Mouse (Mus musculus): ENCODE results near the gene Hnrnpa3. TPM values are rescaled to one million over a fixed set of nuclear protein-coding genes. Genes with fewer than 3 reads are reported as not detected.
"Not testable (repeated sequence)": the region's sequence is repeated elsewhere in the genome, so short reads cannot be mapped to it uniquely, and the experiment has no call there.

The Hnrnpa3 gene
- total RNA-seq, 1 experiment from 2014 or later = 426 TPM

GRCm38 (mm10) chr2:75637055-75637304, 22.1 kb upstream of the Hnrnpa3 start:
- DNase-seq = not testable (repeated sequence)

GRCm38 (mm10) chr2:75637361-75637760, 21.7 kb upstream of the Hnrnpa3 start:
- no peak for DNase-seq

- not testable (repeated sequence) for DNase-seq
Observed at GRCm38 (mm10) chr2:75637822-75638221, 21.2 kb upstream of the Hnrnpa3 start.

DNA sequence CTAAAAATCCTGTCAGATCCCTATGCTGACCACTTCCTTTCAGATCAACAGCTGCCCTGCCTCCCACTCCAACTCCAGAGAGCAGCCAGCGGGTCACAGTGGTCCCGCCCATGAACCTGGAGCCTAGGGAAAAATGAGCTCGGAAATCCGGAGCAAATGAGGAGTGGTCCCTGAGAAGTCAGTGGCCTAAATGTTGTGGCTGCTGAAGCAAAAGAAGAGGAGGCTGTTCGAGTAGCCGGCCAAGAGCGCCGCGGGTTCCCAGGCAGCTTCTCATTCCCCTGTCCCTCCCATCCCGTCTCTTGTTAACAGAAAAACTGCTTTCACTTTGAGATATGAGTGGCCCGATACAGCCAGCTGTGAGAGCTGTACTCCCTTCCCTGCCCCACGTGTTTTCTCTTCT, 19.5 kb upstream of the Hnrnpa3 start:
- DNase-seq = not testable (repeated sequence)

- DNase-seq = not testable (repeated sequence)
Observed at GRCm38 (mm10) chr2:75642312-75642711, 16.7 kb upstream of the Hnrnpa3 start.

GRCm38 (mm10) chr2:75642795-75643550, 16.1 kb upstream of the Hnrnpa3 start:
- DNase-seq = peak; percentile 35

DNA sequence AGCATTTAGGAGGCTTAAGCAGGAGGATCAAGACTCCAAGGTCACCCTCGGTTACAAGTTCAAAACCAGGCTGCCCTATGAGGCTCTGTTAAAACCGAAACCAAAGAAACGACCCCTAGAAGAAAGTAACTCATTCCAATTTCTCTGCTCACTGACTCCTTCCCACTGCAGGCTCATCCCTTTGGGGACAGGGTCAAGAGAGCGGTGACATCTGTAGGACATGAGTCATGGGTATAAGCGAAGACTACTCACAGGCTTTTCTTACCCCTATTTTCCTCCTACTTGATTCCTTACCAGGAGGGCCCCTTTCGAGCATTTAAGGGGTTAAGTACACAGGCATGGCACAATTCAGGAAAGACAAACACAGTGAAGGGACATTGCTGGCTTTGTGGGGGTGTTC, 15.1 kb upstream of the Hnrnpa3 start:
- no peak for DNase-seq

GRCm38 (mm10) chr2:75645251-75645650, 13.8 kb upstream of the Hnrnpa3 start:
- no peak for DNase-seq

DNA sequence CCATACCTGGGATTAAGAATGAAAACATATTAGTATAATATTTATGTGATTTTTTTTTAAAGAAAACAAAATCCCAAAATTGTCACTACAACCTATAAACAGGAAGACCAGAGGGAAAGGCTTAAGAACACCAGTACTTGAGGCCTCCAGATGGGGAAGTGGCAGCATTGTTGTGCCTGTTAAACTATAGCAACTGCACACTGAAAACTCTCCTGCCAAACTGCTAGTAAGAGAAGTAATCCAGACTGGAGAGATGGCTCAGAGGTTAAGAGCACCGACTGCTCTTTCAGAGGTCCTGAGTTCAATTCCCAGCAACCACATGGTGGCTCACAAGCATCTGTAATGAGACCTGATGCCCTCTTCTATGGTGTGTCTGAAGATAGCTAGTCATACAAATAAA, 8.6 kb upstream of the Hnrnpa3 start:
- no peak for DNase-seq

DNA sequence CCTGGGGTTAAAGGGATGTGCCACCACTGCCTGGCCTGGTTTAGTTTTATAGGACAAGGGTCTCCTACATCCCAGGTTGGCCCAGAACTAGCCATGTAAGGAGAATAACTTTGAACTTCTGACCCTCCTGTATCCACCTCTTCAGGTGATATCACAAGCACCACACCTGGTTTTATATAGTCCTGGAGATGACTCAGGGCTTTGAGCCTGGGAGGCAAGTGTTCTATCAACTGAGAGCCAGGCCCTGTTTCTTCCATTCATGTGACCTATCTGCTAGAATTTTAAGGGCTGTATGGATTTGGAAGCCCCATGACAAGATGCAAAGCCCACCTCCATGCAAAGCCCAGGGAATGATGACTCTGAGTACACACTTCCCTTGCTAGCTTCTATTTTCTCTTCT, 5.9 kb upstream of the Hnrnpa3 start:
- DNase-seq = no peak

DNA sequence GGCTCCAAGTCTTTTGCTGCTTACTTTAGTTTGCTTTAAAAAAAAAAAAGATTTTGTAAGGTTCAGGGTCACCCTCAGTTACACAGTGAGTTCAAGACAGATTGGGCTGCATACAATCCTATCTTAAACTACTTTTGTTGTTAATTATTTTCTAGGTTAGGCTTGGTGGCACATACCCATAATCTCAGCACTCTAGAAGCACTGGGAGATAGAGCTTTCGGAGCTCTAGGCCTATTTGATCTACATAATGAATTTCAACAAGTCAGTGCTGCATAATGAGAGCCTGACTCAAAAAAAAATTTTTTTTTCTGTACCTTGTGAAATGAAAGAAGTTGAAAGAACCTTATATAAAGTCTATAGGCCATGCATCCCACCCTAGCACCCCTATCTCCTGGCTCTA, 4.4 kb upstream of the Hnrnpa3 start:
- DNase-seq = no peak

DNA sequence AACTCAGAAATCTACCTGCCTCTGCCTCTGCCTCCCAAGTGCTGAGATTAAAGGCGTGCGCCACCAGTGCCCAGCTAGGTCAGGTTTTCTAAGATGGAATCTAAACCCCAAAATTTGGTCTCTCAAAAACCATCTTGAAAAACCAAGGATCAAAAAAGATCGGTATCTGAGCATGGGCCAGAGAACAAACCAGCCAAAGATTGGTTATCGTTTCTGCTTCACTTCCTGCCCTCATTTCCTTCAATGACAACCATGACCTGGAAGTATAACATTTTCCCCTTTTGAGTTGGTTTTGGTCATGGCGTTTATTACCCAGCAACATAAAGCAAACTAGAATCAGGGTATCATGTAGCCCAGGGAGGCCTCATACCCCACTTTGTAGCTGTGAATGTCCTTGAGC, 2.1 kb upstream of the Hnrnpa3 start:
- DNase-seq = no peak

DNA sequence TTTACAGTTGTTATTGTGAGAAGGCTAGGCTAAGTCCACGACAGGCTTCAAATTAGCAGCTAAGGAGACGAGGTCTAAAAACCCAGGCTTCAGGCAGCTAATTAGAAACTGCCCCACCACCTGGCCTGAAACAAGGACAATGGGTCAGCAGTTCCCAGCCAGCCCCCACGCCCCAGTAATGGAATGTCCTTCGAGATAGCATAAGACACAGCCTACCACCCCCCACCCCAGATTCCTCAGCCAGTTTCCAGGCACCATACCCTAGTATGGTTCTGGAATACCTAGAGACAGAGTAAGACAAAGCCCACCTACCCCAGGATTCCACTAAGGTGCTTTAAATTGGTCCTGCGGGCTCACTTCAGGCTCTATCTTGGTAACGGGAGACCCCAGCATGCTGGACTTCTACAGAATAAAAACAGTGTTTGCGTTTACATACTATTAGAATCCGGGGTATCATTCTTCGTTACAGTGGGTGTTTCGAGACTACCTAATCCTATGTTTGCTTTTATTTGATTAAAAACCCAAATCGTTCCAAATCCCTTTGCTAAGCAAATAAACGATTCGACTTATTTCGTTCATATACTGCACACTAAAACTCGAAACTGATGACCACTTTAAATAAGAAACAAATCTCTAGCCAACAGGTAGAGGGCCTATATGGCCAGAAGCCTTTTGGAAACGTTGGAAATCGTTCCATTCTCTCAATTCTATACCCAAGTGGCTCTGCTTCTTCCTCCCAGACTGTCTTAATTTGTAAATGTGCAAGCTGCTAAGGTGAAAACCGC, 962 bp upstream of the Hnrnpa3 start:
- DNase-seq = no peak

DNA sequence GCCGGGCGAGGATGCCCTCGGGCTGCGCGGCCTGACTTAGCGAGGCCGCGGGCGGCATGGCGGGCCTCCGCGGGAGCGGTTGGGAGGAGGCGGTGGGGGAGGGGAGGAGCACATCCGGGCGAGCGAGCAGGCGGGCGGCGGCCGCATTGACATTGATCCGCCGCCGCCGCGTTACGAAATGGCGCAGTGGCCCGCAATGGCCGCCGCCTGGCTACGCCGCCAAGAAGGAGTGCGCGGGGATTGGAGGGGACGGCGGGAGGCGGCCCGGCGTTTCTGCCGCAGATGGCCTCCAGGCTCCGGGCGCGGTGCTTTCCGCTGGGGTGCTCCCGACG, 534 bp downstream of the Hnrnpa3 start:
- peak; percentile 96 for DNase-seq

- no peak for DNase-seq
Observed at GRCm38 (mm10) chr2:75660255-75660948, 1.3 kb downstream of the Hnrnpa3 start.

DNA sequence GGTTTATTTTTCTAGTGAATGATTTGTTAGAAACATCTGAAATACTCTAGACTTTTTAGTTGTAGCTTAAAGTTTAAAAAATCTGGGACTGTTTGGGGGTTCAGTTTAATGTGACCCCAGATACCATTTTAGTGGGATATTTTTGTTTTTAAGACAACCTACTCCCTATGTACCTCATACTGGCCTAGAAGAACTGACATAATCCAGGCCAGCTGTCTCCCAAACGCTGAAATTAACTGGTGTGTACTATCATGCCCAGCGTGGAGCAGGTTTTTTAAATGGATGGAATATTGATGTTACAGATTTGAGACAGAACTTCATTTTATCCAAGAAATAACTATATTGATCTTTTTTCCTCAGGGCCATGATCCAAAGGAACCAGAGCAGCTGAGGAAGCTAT, 2.0 kb downstream of the Hnrnpa3 start:
- DNase-seq = no peak

GRCm38 (mm10) chr2:75669491-75670445, 10.7 kb downstream of the Hnrnpa3 start:
- DNase-seq = peak; percentile 28

DNA sequence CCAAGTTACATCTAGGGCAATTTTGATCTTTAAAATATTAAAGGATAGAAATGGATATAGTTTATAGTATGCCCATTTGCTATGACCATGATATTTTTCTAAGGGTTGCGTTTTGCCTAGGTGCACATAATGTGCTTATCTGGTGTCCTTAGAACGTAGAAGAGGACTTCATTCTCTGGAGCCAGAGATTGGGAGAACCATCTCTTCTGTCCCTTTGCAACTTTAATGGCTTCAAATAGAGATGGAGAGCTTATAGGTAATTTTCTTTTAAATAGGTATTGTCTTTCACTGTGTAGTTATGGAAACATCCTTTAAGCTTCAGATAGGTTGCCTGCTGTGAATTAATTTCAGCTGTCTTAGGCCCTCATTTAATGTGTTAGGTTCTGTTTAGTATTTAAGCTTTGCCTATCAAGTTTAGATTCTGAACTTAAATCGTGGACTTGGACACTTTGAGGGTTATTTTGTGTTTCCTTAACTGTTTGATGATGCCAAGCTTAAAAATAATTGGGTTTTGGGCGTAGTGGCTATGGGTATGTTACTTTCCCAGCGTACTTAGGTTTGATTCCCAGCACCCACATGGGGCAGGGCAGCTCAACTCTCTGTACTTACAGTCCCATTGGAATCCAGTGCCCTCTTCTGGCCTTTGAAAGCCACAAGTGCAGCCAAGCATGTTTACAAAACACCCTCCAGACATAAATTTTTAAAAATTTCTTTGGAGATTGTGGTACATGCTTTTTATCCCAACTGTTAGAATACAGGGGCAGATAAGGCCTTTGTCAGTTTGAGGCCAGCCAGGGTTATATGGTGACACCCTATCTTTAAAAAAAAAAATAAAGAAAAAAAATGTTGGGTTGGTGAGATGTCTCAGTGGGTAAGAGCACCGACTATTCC, 11.6 kb downstream of the Hnrnpa3 start:
- DNase-seq = no peak

GRCm38 (mm10) chr2:75671337-75671660, 12.2 kb downstream of the Hnrnpa3 start:
- DNase-seq = no peak

- DNase-seq = no peak
Observed at GRCm38 (mm10) chr2:75672561-75672960, 13.5 kb downstream of the Hnrnpa3 start.

DNA sequence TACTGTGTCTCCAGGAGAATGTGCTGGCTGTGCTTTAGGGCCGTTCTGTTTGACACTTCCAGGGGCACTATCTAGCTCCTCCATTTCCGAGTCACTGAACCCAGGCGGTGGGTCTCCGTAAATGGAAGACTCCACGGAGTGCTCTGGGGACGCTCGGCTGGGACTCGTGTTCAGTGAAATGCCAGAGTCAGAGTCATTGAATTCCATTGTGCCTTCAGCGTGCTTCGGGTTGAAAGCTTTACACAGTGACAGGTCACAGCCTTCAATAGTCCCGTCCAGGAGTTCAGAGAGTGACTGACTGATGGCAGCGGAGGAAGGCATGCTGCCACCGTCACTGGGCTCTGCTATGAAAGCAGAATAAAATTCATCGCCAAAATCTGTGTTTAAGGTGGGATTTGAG, 17.5 kb downstream of the Hnrnpa3 start:
- no peak for DNase-seq
